In the genomic region with DNA sequence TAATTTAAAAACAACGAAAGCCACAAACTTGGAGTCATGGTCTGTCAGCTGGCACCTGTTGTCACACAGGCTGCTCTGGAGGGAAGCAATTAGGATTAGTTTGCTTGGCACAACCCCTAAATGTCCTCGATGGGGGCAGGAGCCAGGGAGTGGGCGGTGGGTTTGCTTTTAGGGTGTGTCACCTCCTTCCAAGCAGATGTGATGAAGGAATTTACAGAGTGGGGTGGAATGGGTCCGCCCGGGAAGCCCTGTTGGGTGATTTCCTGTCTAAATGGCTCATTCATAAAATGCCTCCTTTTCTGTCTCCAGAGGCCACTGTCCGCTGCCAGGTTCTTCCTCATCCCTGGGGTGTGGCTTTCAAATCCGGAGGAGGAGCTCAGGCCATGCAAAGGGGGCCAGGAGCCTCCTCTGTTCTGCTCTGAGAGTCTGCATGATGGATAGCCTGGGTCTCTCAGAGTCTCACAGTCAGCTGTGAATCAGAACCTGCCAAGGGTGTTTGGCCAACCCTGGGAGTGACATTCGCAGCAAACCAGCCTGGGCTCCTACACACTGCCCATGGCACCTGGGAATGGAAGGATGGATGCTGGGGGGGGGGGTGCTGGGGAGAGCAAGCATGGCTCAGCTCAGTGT, we compare ENCODE assay signal across 13 mouse cellular contexts. TPM values are rescaled to one million over a fixed set of nuclear protein-coding genes. Genes with fewer than 3 reads are reported as not detected.
DNase-seq lines count a peak whose midpoint lies in the region; ATAC-seq and TF ChIP-seq lines count a peak whose summit lies in the region.
"Had no signal": no experiment of that assay in that cellular context is flagged by ENCODE, and none has a peak within 500 bp of the region (broad histone marks: within the 10 kb centered on the region; RNA-seq: fewer than 3 reads in every experiment).

No protein-coding gene starts in this region.

- no peaks in the 10 kb centered on the region for H3K27me3 ChIP-seq in heart, adult 2 months (ENCODE audit: control insufficient read depth, insufficient read depth, low read length)
- H3K27me3 ChIP-seq in heart, embryonic 13.5 days (replicated peaks): no peaks in the 10 kb centered on the region
- H3K27me3 ChIP-seq: neural tube, embryonic 15.5 days had no signal

- no peak for TF ChIP-seq CTCF in heart, adult 2 months (IDR thresholded peaks at IDR 0.05)

- DNase-seq in heart, adult 2 months: peak in 1 of 2 experiments; percentile 30
- no peak for DNase-seq in heart, postnatal 36 days
- peak; percentile 24 for DNase-seq in lung, postnatal 10 days
- no peak for DNase-seq in lung, adult 18-20 months
- DNase-seq in spleen, adult 18-20 months: no peak
- no peak for DNase-seq in right cerebral cortex, adult 18-20 months
- no peak for DNase-seq in layer of hippocampus, postnatal 14 days (ENCODE audit: low spot score in 2 of 2)
- DNase-seq: adrenal gland, adult 8-10 months; right cerebral cortex, postnatal 14 days; thymus, postnatal 14 days had no signal

- WGBS in heart, adult 2 months: 10% methylated on average over 8 of the region's 8 CpGs
- WGBS in heart, embryonic 13.5 days: 19% methylated on average over 8 of the region's 8 CpGs

- intact Hi-C loops in heart, adult 2 months (cut with DNase I): loop anchor here (5.0 kb wide), 1 partner anchor 34 kb away; the partner anchor contains the start of gene Rbm20
- intact Hi-C loops in heart, postnatal 36 days (cut with DNase I): no loop called here

- H3K36me3 ChIP-seq in heart, adult 2 months (ENCODE audit: control insufficient read depth, insufficient read depth, low read length): peaks cover 18% of the 10 kb centered on the region
- H3K36me3 ChIP-seq in heart, embryonic 13.5 days: peaks cover 5% of the 10 kb centered on the region; the same call in 1 of the 2 replicates
- H3K36me3 ChIP-seq: neural tube, embryonic 15.5 days had no signal

- no peak overlapping the region for H3K4me3 ChIP-seq in heart, adult 2 months
- no peak overlapping the region for H3K4me3 ChIP-seq in heart, embryonic 13.5 days
- H3K4me3 ChIP-seq: megakaryocyte, embryonic 14.5 days; neural tube, embryonic 15.5 days had no signal

- peak overlapping the region; percentile 39 for H3K4me2 ChIP-seq in heart, embryonic 13.5 days
- H3K4me2 ChIP-seq: neural tube, embryonic 15.5 days had no signal

- TF ChIP-seq EP300 in heart, adult 2 months (IDR thresholded peaks at IDR 0.05; ENCODE audit: insufficient read depth, low read depth, low read length): no peak; the same call in 1 of the 2 replicates

- no peak for TF ChIP-seq POLR2A in heart, adult 2 months (IDR thresholded peaks at IDR 0.05; ENCODE audit: insufficient read depth, low read depth, low read length)

- peaks cover 12% of the 10 kb centered on the region for H3K4me1 ChIP-seq in heart, adult 2 months (ENCODE audit: control insufficient read depth, insufficient read depth, low read length)
- peaks cover 85% of the 10 kb centered on the region for H3K4me1 ChIP-seq in heart, embryonic 13.5 days

- peak overlapping the region; percentile 26; the same call in 1 of the 2 replicates for H3K9ac ChIP-seq in heart, adult 2 months (ENCODE audit: low read depth, low read length)
- H3K9ac ChIP-seq in heart, embryonic 13.5 days: peak overlapping the region; percentile 69
- H3K9ac ChIP-seq: neural tube, embryonic 15.5 days had no signal

- H3K27ac ChIP-seq in heart, adult 2 months: peak overlapping the region; percentile 80
- H3K27ac ChIP-seq in heart, embryonic 13.5 days (replicated peaks): peak overlapping the region; percentile 96
- H3K27ac ChIP-seq: neural tube, embryonic 15.5 days had no signal

- no peaks in the 10 kb centered on the region for H3K9me3 ChIP-seq in heart, embryonic 13.5 days
- H3K9me3 ChIP-seq: neural tube, embryonic 15.5 days had no signal

- H3K79me2 ChIP-seq in heart, adult 2 months (replicated peaks; ENCODE audit: control insufficient read depth, insufficient read depth, low read length): no peaks in the 10 kb centered on the region

- no peak for ATAC-seq in heart, embryonic 13.5 days (ENCODE audit: extremely low read depth, insufficient number of reproducible peaks, low FRiP score, low TSS enrichment)

RNA-seq across cellular contexts. Expression of gene Rbm20, which starts 34.3 kb away (rescaled TPM):
- 100 to 1,000 TPM; 194 to 231 TPM for total RNA-seq in heart, adult 2 months (2021)
- 143 and 161 TPM in 2 replicates for polyA plus RNA-seq in heart, adult 2 months (2012; rRNA removed)
- total RNA-seq in heart, postnatal 36 days (2021): 100 to 1,000 TPM; 216 to 224 TPM
- 33.1 and 36.3 TPM in 2 replicates for polyA plus RNA-seq in heart, embryonic 13.5 days (2015; fragmentation: Nextera tagmentation; extraction: Ambion mirVana)
- 1 to 10 TPM; 3.1 TPM for total RNA-seq in layer of hippocampus, postnatal 14 days (2021)

Comparison
In these comparisons a context has a peak if more than half of its experiments do, and no peak if none do; other contexts are left out.
1. RNA of gene Rbm20, which starts 34.3 kb away (total RNA-seq): 194 to 231 TPM in heart, adult 2 months and 216 to 224 TPM in heart, postnatal 36 days; 3.1 TPM in layer of hippocampus, postnatal 14 days; every median in the first group is over 10 times any median in the second.